Mouse (Mus musculus): ENCODE data around the gene Dhcr24. TPM values are rescaled to one million over a fixed set of nuclear protein-coding genes. Genes with fewer than 3 reads are reported as not detected.

Dhcr24 gene
- polyA plus RNA-seq, 1 experiment = 16.5 TPM

- no peaks in the 10 kb centered on the region for H3K4me1 ChIP-seq (ENCODE audit: control insufficient read depth, insufficient read depth, low read length)
- no peak for TF ChIP-seq CTCF (IDR thresholded peaks at IDR 0.05; ENCODE audit: low read depth, low read length)
- no peak for TF ChIP-seq POLR2A (IDR thresholded peaks at IDR 0.05; ENCODE audit: borderline replicate concordance, low read depth, low read length)
- no peak overlapping the region for H3K27ac ChIP-seq (ENCODE audit: insufficient read depth, low read depth, low read length)
- H3K4me3 ChIP-seq (ENCODE audit: insufficient read depth, low read length) = no peak overlapping the region
Observed at GRCm38 (mm10) chr4:106581176-106581864, 20.5 kb downstream of the Dhcr24 start.

DNA sequence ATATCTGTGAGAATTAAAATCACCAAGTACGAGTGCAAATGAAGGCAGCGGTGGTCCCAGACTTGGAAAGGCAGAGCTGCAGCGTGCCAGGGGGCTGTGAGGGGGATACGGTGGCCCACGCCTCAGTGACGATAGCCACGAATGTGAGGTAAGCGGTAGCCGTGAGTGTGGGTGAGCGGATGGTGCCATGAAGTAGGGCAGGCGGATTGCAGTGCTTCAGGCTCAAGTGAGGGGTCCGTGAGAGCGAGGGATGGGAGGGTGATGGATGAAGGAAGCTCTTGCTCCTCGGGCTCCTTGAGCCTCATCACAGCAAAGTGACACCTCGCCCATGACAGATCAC is 21.0 kb downstream of the Dhcr24 start:
- H3K4me1 ChIP-seq (ENCODE audit: control insufficient read depth, insufficient read depth, low read length) = no peaks in the 10 kb centered on the region
- TF ChIP-seq CTCF (IDR thresholded peaks at IDR 0.05; ENCODE audit: low read depth, low read length) (no peak), POLR2A (IDR thresholded peaks at IDR 0.05; ENCODE audit: borderline replicate concordance, low read depth, low read length) (no peak)
- no peak overlapping the region for H3K27ac ChIP-seq (ENCODE audit: insufficient read depth, low read depth, low read length)
- no peak overlapping the region for H3K4me3 ChIP-seq (ENCODE audit: insufficient read depth, low read length)

- TF ChIP-seq CTCF (IDR thresholded peaks at IDR 0.05; ENCODE audit: low read depth, low read length) (no peak), POLR2A (IDR thresholded peaks at IDR 0.05; ENCODE audit: borderline replicate concordance, low read depth, low read length) (no peak)
- no peak overlapping the region for H3K27ac ChIP-seq (ENCODE audit: insufficient read depth, low read depth, low read length)
Observed at GRCm38 (mm10) chr4:106582428-106583153, 21.8 kb downstream of the Dhcr24 start.

DNA sequence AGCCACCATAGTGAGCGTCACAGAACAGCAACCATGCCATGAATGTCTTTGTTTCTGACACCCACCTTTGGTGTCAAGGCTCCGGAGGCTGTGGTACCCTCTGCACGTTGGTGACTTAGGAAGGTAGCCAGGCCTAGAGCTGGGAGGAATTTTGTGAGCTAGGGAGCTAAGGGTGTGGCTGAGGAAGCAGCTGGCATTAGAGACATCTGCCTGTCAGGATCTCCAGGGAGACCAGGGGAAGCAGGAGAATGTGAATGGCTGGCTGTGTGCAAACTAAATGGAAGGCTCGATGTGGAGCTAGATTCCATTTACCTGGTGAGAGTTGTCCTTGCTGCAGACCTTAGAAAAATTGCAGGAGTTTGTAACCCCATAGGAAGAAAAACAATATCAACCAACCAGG is 23.8 kb downstream of the Dhcr24 start:
- TF ChIP-seq POLR2A (IDR thresholded peaks at IDR 0.05; ENCODE audit: borderline replicate concordance, low read depth, low read length) (no peak), CTCF (IDR thresholded peaks at IDR 0.05; ENCODE audit: low read depth, low read length) (no peak)
- Histone ChIP-seq H3K4me1 (ENCODE audit: control insufficient read depth, insufficient read depth, low read length) (no peaks in the 10 kb centered on the region), H3K27ac (ENCODE audit: insufficient read depth, low read depth, low read length) (no peak overlapping the region), H3K4me3 (ENCODE audit: insufficient read depth, low read length) (no peak overlapping the region)

More at GRCm38 (mm10) chr4:106582428-106583153, 21.8 kb downstream of the Dhcr24 start:
- H3K4me3 ChIP-seq (ENCODE audit: insufficient read depth, low read length) = no peak overlapping the region
- no peaks in the 10 kb centered on the region for H3K4me1 ChIP-seq (ENCODE audit: control insufficient read depth, insufficient read depth, low read length)

GRCm38 (mm10) chr4:106587075-106587474 is 26.2 kb downstream of the Dhcr24 start:
- H3K4me3 ChIP-seq (ENCODE audit: insufficient read depth, low read length) = no peak overlapping the region
- TF ChIP-seq POLR2A (IDR thresholded peaks at IDR 0.05; ENCODE audit: borderline replicate concordance, low read depth, low read length) (no peak), CTCF (IDR thresholded peaks at IDR 0.05; ENCODE audit: low read depth, low read length) (no peak)
- H3K4me1 ChIP-seq (ENCODE audit: control insufficient read depth, insufficient read depth, low read length) = no peaks in the 10 kb centered on the region
- no peak overlapping the region for H3K27ac ChIP-seq (ENCODE audit: insufficient read depth, low read depth, low read length)

- Histone ChIP-seq H3K27ac (ENCODE audit: insufficient read depth, low read depth, low read length) (no peak overlapping the region), H3K4me1 (ENCODE audit: control insufficient read depth, insufficient read depth, low read length) (no peaks in the 10 kb centered on the region), H3K4me3 (ENCODE audit: insufficient read depth, low read length) (no peak overlapping the region)
- TF ChIP-seq CTCF (IDR thresholded peaks at IDR 0.05; ENCODE audit: low read depth, low read length) = no peak
- no peak for TF ChIP-seq POLR2A (IDR thresholded peaks at IDR 0.05; ENCODE audit: borderline replicate concordance, low read depth, low read length)
Observed at GRCm38 (mm10) chr4:106590142-106590541, 29.3 kb downstream of the Dhcr24 start.

- TF ChIP-seq POLR2A (IDR thresholded peaks at IDR 0.05; ENCODE audit: borderline replicate concordance, low read depth, low read length) (no peak), CTCF (IDR thresholded peaks at IDR 0.05; ENCODE audit: low read depth, low read length) (no peak)
- Histone ChIP-seq H3K4me1 (ENCODE audit: control insufficient read depth, insufficient read depth, low read length) (no peaks in the 10 kb centered on the region), H3K4me3 (ENCODE audit: insufficient read depth, low read length) (no peak overlapping the region), H3K27ac (ENCODE audit: insufficient read depth, low read depth, low read length) (no peak overlapping the region)
Observed at GRCm38 (mm10) chr4:106590871-106591270, 30.0 kb downstream of the Dhcr24 start.

GRCm38 (mm10) chr4:106593636-106594035 is 32.8 kb downstream of the Dhcr24 start:
- H3K4me3 ChIP-seq (ENCODE audit: insufficient read depth, low read length) = no peak overlapping the region
- H3K4me1 ChIP-seq (ENCODE audit: control insufficient read depth, insufficient read depth, low read length) = no peaks in the 10 kb centered on the region
- no peak overlapping the region for H3K27ac ChIP-seq (ENCODE audit: insufficient read depth, low read depth, low read length)
- TF ChIP-seq POLR2A (IDR thresholded peaks at IDR 0.05; ENCODE audit: borderline replicate concordance, low read depth, low read length) (no peak), CTCF (IDR thresholded peaks at IDR 0.05; ENCODE audit: low read depth, low read length) (peak; percentile 35; the same call in 1 of the 2 replicates)

GRCm38 (mm10) chr4:106596200-106596599 is 35.4 kb downstream of the Dhcr24 start:
- no peak overlapping the region for H3K4me3 ChIP-seq (ENCODE audit: insufficient read depth, low read length)
- no peak overlapping the region for H3K27ac ChIP-seq (ENCODE audit: insufficient read depth, low read depth, low read length)
- H3K4me1 ChIP-seq (ENCODE audit: control insufficient read depth, insufficient read depth, low read length) = no peaks in the 10 kb centered on the region
- no peak for TF ChIP-seq CTCF (IDR thresholded peaks at IDR 0.05; ENCODE audit: low read depth, low read length)
- TF ChIP-seq POLR2A (IDR thresholded peaks at IDR 0.05; ENCODE audit: borderline replicate concordance, low read depth, low read length) = no peak

- Histone ChIP-seq H3K4me1 (ENCODE audit: control insufficient read depth, insufficient read depth, low read length) (no peaks in the 10 kb centered on the region), H3K27ac (ENCODE audit: insufficient read depth, low read depth, low read length) (no peak overlapping the region), H3K4me3 (ENCODE audit: insufficient read depth, low read length) (no peak overlapping the region)
- TF ChIP-seq CTCF (IDR thresholded peaks at IDR 0.05; ENCODE audit: low read depth, low read length) = no peak
Observed at GRCm38 (mm10) chr4:106597055-106597454, 36.2 kb downstream of the Dhcr24 start.
